Comparison of ENCODE assay signal across 11 mouse cellular contexts in genomic region chr11:79503845-79504244, GRCm38 (mm10). TPM values are rescaled to one million over a fixed set of nuclear protein-coding genes. Genes with fewer than 3 reads are reported as not detected.
A peak's percentile ranks its signal among the peaks of the same experiment; 100 is the strongest.
DNase-seq lines count a peak whose midpoint lies in the region; ATAC-seq lines count a peak whose summit lies in the region.
"Had no signal": no experiment of that assay in that cellular context is flagged by ENCODE, and none has a peak within 500 bp of the region (broad histone marks: within the 10 kb centered on the region; RNA-seq: fewer than 3 reads in every experiment).

Omg (minus strand) TSS chr11:79504084.

- 25% methylated on average over 8 of the region's 8 CpGs for WGBS in hindbrain, embryonic 16.5 days
- 57% methylated on average over 8 of the region's 8 CpGs for WGBS in intestine, embryonic 16.5 days

- peak; percentile 70 for ATAC-seq in hindbrain, embryonic 16.5 days
- no peak for ATAC-seq in intestine, embryonic 16.5 days

- H3K4me1 ChIP-seq in hindbrain, embryonic 16.5 days (ENCODE audit: control insufficient read depth, insufficient read depth, low read depth, low read length), result no peaks in the 10 kb centered on the region
- H3K4me1 ChIP-seq in intestine, embryonic 16.5 days (ENCODE audit: control insufficient read depth, insufficient read depth, low read length), result no peaks in the 10 kb centered on the region

- peak within 1 kb of the TSS; percentile 20; the same call in 1 of the 2 replicates for H3K4me3 ChIP-seq in hindbrain, embryonic 16.5 days (ENCODE audit: low read length)
- H3K4me3 ChIP-seq in intestine, embryonic 16.5 days (ENCODE audit: low read length), result no peak within 1 kb of the TSS

- intact Hi-C loops in left cerebral cortex, postnatal 36 days (cut with DNase I), result loop anchor here (5.0 kb wide), 1 partner anchor 37 kb away; no protein-coding TSS in a partner anchor
- intact Hi-C loops in gastrocnemius, postnatal 14 days (cut with DNase I; ENCODE audit: low total_unique reads), result no loop called here

- no peaks in the 10 kb centered on the region for H3K27me3 ChIP-seq in hindbrain, embryonic 16.5 days (replicated peaks; ENCODE audit: control insufficient read depth, insufficient read depth, low read length)
- no peaks in the 10 kb centered on the region for H3K27me3 ChIP-seq in intestine, embryonic 16.5 days (replicated peaks; ENCODE audit: control insufficient read depth, insufficient read depth, low read length)

- 0 out of 2 replicates have a peak within 1 kb of the TSS, but pooled peaks have one; percentile 54 for H3K27ac ChIP-seq in hindbrain, embryonic 16.5 days (ENCODE audit: low read depth, low read length)
- H3K27ac ChIP-seq in intestine, embryonic 16.5 days (ENCODE audit: low read length), result no peak within 1 kb of the TSS

- DNase-seq in cerebellum, postnatal 10 days, result peak; percentile 15 to 28
- no peak for DNase-seq in cerebellum, adult 11-12 months
- peak; percentile 70 for DNase-seq in left cerebral cortex, postnatal 36 days (ENCODE audit: low spot score in 2 of 2)
- DNase-seq in right cerebral cortex, postnatal 25 days, result peak; percentile 73
- DNase-seq in gastrocnemius, postnatal 14 days, result no peak
- no peak for DNase-seq in gastrocnemius, postnatal 4 days (ENCODE audit: low spot score in 2 of 2)
- DNase-seq: lung, embryonic 14.5 days; thymus, adult 18-20 months had no signal

- peak within 1 kb of the TSS; percentile 29 for H3K4me2 ChIP-seq in hindbrain, embryonic 16.5 days (ENCODE audit: low read length)
- no peak within 1 kb of the TSS for H3K4me2 ChIP-seq in intestine, embryonic 16.5 days (ENCODE audit: low read depth, low read length)
- H3K4me2 ChIP-seq: lung, embryonic 14.5 days had no signal

- H3K9ac ChIP-seq in hindbrain, embryonic 16.5 days (ENCODE audit: low read depth, low read length), result no peak within 1 kb of the TSS
- no peak within 1 kb of the TSS for H3K9ac ChIP-seq in intestine, embryonic 16.5 days (ENCODE audit: low read depth, low read length)
- H3K9ac ChIP-seq: lung, embryonic 14.5 days had no signal

- no peaks in the 10 kb centered on the region for H3K36me3 ChIP-seq in hindbrain, embryonic 16.5 days (ENCODE audit: control insufficient read depth, insufficient read depth, low read length)
- H3K36me3 ChIP-seq in intestine, embryonic 16.5 days (ENCODE audit: control insufficient read depth, insufficient read depth, low read length), result 0 out of 2 replicates have a peak, but pooled peaks cover 3% of the 10 kb centered on the region

- H3K9me3 ChIP-seq in hindbrain, embryonic 16.5 days (ENCODE audit: control insufficient read depth, low read length), result no peaks in the 10 kb centered on the region
- H3K9me3 ChIP-seq in intestine, embryonic 16.5 days (ENCODE audit: control insufficient read depth, low read length), result no peaks in the 10 kb centered on the region

RNA-seq across cellular contexts. Expression of gene Omg, which starts in this region (rescaled TPM):
- polyA plus RNA-seq in hindbrain, embryonic 16.5 days (2015; fragmentation: Nextera tagmentation; extraction: Ambion mirVana), result 12.5 and 17.1 TPM in 2 replicates
- total RNA-seq in left cerebral cortex, postnatal 36 days (2021), result 100 to 1,000 TPM; 113 to 132 TPM
- total RNA-seq in gastrocnemius, postnatal 14 days (2021), result not detected
- 0.37 and 0.53 TPM in 2 replicates for polyA plus RNA-seq in intestine, embryonic 16.5 days (2015; fragmentation: Nextera tagmentation; extraction: Ambion mirVana)
- total RNA-seq in gastrocnemius, postnatal 4 days (2021), result not detected
- total RNA-seq: hematopoietic stem cell, adult 5-6 weeks had no signal

Comparison
In these comparisons a context has a peak if more than half of its experiments do, and no peak if none do; other contexts are left out.
1. RNA of gene Omg (total RNA-seq): 113 to 132 TPM in left cerebral cortex, postnatal 36 days; not detected in gastrocnemius, postnatal 4 days and not detected in gastrocnemius, postnatal 14 days; every median in the first group is over 100 times any median in the second.
2. DNase-seq: peak in cerebellum, postnatal 10 days (2 of 2), left cerebral cortex, postnatal 36 days (2 of 2) and right cerebral cortex, postnatal 25 days (single experiment); none in cerebellum, adult 11-12 months (single experiment), gastrocnemius, postnatal 14 days (single experiment) and gastrocnemius, postnatal 4 days (0 of 2).